Mouse (Mus musculus) CD4-positive, CD25-positive, alpha-beta regulatory T cell, adult 4 months (primary cell): Measurements from ENCODE around the gene Ppp1r2. TPM values are rescaled to one million over a fixed set of nuclear protein-coding genes. Genes with fewer than 3 reads are reported as not detected.
A peak's percentile ranks its signal among the peaks of the same experiment; 100 is the strongest.
"Not testable (repeated sequence)": the region's sequence is repeated elsewhere in the genome, so short reads cannot be mapped to it uniquely, and the experiment has no call there.

Source experiments
- ATAC-seq: one replicate; pipeline ENCODE4 v1.8.0; 2017
- polyA plus RNA-seq, 2 experiments: library from polyadenylated mRNA; unstranded; fragments of 100-300 nt; shearing (Covaris generic); gene quantifications; one replicate each; pipeline ENCODE4 v1.2.1; 2017

Gene Ppp1r2
- polyA plus RNA-seq, result 10 to 100 TPM; 10.9 to 16.2 TPM

- peak; percentile 96 for ATAC-seq
These were observed at the start of gene Ppp1r2 for GRCm38 (mm10) chr16:31274674-31275460. Gene Ppp1r2, minus strand, starts transcription at chr16:31275277.

GRCm38 (mm10) chr16:31321501-31321900, 46.4 kb upstream of the Ppp1r2 start:
- ATAC-seq, result no peak

GRCm38 (mm10) chr16:31320954-31321353, 45.9 kb upstream of the Ppp1r2 start:
- no peak for ATAC-seq

GRCm38 (mm10) chr16:31319723-31320122, 44.6 kb upstream of the Ppp1r2 start:
- ATAC-seq, result not testable (repeated sequence)

- no peak for ATAC-seq
These were observed 44.2 kb upstream of the Ppp1r2 start for GRCm38 (mm10) chr16:31319316-31319715.

- no peak for ATAC-seq
These were observed 43.3 kb upstream of the Ppp1r2 start for GRCm38 (mm10) chr16:31318418-31318817.

GRCm38 (mm10) chr16:31316246-31317143, 41.4 kb upstream of the Ppp1r2 start:
- ATAC-seq, result not testable (repeated sequence)

GRCm38 (mm10) chr16:31315294-31315693, 40.2 kb upstream of the Ppp1r2 start:
- no peak for ATAC-seq

- no peak for ATAC-seq
These were observed 39.6 kb upstream of the Ppp1r2 start, which contains the start of gene Apod for GRCm38 (mm10) chr16:31314497-31315233. Gene Apod, minus strand, starts transcription at chr16:31314808.

GRCm38 (mm10) chr16:31313611-31314010, 38.5 kb upstream of the Ppp1r2 start:
- ATAC-seq, result no peak

- no peak for ATAC-seq
These were observed 37.2 kb upstream of the Ppp1r2 start for GRCm38 (mm10) chr16:31312296-31312695.

GRCm38 (mm10) chr16:31305199-31305919, 30.3 kb upstream of the Ppp1r2 start:
- ATAC-seq, result no peak

GRCm38 (mm10) chr16:31303276-31303675, 28.2 kb upstream of the Ppp1r2 start:
- no peak for ATAC-seq

GRCm38 (mm10) chr16:31300883-31301532, 25.9 kb upstream of the Ppp1r2 start:
- no peak for ATAC-seq

GRCm38 (mm10) chr16:31300467-31300866, 25.4 kb upstream of the Ppp1r2 start:
- ATAC-seq, result no peak

- ATAC-seq, result no peak
These were observed 24.9 kb upstream of the Ppp1r2 start for GRCm38 (mm10) chr16:31299960-31300353.

- no peak for ATAC-seq
These were observed 24.3 kb upstream of the Ppp1r2 start for GRCm38 (mm10) chr16:31299164-31299959.

GRCm38 (mm10) chr16:31297113-31297512, 22.0 kb upstream of the Ppp1r2 start:
- ATAC-seq, result peak; percentile 95

- no peak for ATAC-seq
These were observed 18.7 kb upstream of the Ppp1r2 start for GRCm38 (mm10) chr16:31293761-31294160.

- ATAC-seq, result no peak
These were observed 15.8 kb upstream of the Ppp1r2 start for GRCm38 (mm10) chr16:31290751-31291365.
